In genomic region chr9:111270606-111271005, GRCm38 (mm10) we compare ENCODE assay signal across 7 mouse cellular contexts. TPM values are rescaled to one million over a fixed set of nuclear protein-coding genes. Genes with fewer than 3 reads are reported as not detected.
A peak's percentile ranks its signal among the peaks of the same experiment; 100 is the strongest.
DNase-seq lines count a peak whose midpoint lies in the region; ATAC-seq lines count a peak whose summit lies in the region.

No protein-coding gene starts in this region.

- no peaks in the 10 kb centered on the region for H3K9me3 ChIP-seq in lung, embryonic 16.5 days (ENCODE audit: control insufficient read depth, low read length)
- H3K9me3 ChIP-seq in forebrain, embryonic 11.5 days (ENCODE audit: control insufficient read depth, low read length), result no peaks in the 10 kb centered on the region
- no peaks in the 10 kb centered on the region for H3K9me3 ChIP-seq in limb, embryonic 13.5 days
- no peaks in the 10 kb centered on the region for H3K9me3 ChIP-seq in stomach, embryonic 14.5 days (ENCODE audit: control insufficient read depth, low read depth, low read length)

- peaks cover 3% of the 10 kb centered on the region; the same call in 1 of the 2 replicates for H3K36me3 ChIP-seq in lung, embryonic 16.5 days (ENCODE audit: control insufficient read depth, insufficient read depth, low read length)
- H3K36me3 ChIP-seq in forebrain, embryonic 11.5 days (ENCODE audit: control insufficient read depth, insufficient read depth, low read length), result no peaks in the 10 kb centered on the region; the same call in 1 of the 2 replicates
- peaks cover 31% of the 10 kb centered on the region for H3K36me3 ChIP-seq in limb, embryonic 13.5 days
- H3K36me3 ChIP-seq in stomach, embryonic 14.5 days (ENCODE audit: control insufficient read depth, insufficient read depth, low read length), result peaks cover 13% of the 10 kb centered on the region; the same call in 1 of the 2 replicates

- no peaks in the 10 kb centered on the region for H3K27me3 ChIP-seq in lung, embryonic 16.5 days (ENCODE audit: control insufficient read depth, insufficient read depth, low read depth, low read length)
- H3K27me3 ChIP-seq in forebrain, embryonic 11.5 days (ENCODE audit: control insufficient read depth, insufficient read depth, low read length), result no peaks in the 10 kb centered on the region
- H3K27me3 ChIP-seq in limb, embryonic 13.5 days, result no peaks in the 10 kb centered on the region
- no peaks in the 10 kb centered on the region for H3K27me3 ChIP-seq in stomach, embryonic 14.5 days (ENCODE audit: control insufficient read depth, insufficient read depth, low read length)

- DNase-seq in lung, adult 18-20 months, result no peak
- no peak for DNase-seq in forebrain, embryonic 11.5 days (ENCODE audit: low spot score)
- no peak for DNase-seq in frontal cortex, postnatal 25 days (ENCODE audit: low spot score in 2 of 2)
- DNase-seq in layer of hippocampus, adult 11-12 months (ENCODE audit: low spot score), result no peak

- ATAC-seq in lung, embryonic 16.5 days (ENCODE audit: low read depth), result no peak
- no peak for ATAC-seq in forebrain, embryonic 11.5 days (replicated peaks; ENCODE audit: low FRiP score)
- ATAC-seq in limb, embryonic 13.5 days (ENCODE audit: low FRiP score, low read depth), result no peak
- no peak for ATAC-seq in stomach, embryonic 14.5 days (ENCODE audit: insufficient number of reproducible peaks, insufficient read depth, low FRiP score, low read depth)

- peak overlapping the region; percentile 93 for H3K27ac ChIP-seq in lung, embryonic 16.5 days (ENCODE audit: low read length)
- peak overlapping the region; percentile 90; the same call in 1 of the 2 replicates for H3K27ac ChIP-seq in forebrain, embryonic 11.5 days (ENCODE audit: low read depth, low read length)
- peak overlapping the region; percentile 95 for H3K27ac ChIP-seq in limb, embryonic 13.5 days
- peak overlapping the region; percentile 94 for H3K27ac ChIP-seq in stomach, embryonic 14.5 days (ENCODE audit: low read length)

- peak overlapping the region; percentile 92 for H3K4me3 ChIP-seq in lung, embryonic 16.5 days (ENCODE audit: low read length)
- peak overlapping the region; percentile 83 for H3K4me3 ChIP-seq in forebrain, embryonic 11.5 days (ENCODE audit: low read depth, low read length)
- H3K4me3 ChIP-seq in limb, embryonic 13.5 days, result peak overlapping the region; percentile 91
- peak overlapping the region; percentile 93 for H3K4me3 ChIP-seq in stomach, embryonic 14.5 days (ENCODE audit: low read depth, low read length)

- peak overlapping the region; percentile 76 for H3K4me2 ChIP-seq in lung, embryonic 16.5 days (ENCODE audit: low read depth, low read length)
- peak overlapping the region; percentile 65 for H3K4me2 ChIP-seq in forebrain, embryonic 11.5 days (ENCODE audit: low read depth, low read length, severe bottlenecking)
- H3K4me2 ChIP-seq in limb, embryonic 13.5 days (replicated peaks), result peak overlapping the region; percentile 76
- peak overlapping the region; percentile 80 for H3K4me2 ChIP-seq in stomach, embryonic 14.5 days (replicated peaks; ENCODE audit: low read depth, low read length)

- peak overlapping the region; percentile 93 for H3K9ac ChIP-seq in lung, embryonic 16.5 days (ENCODE audit: low read length)
- H3K9ac ChIP-seq in forebrain, embryonic 11.5 days (ENCODE audit: low read length), result peak overlapping the region; percentile 89
- H3K9ac ChIP-seq in limb, embryonic 13.5 days, result peak overlapping the region; percentile 84
- H3K9ac ChIP-seq in stomach, embryonic 14.5 days (replicated peaks; ENCODE audit: low read depth, low read length), result peak overlapping the region; percentile 72

- 7% methylated on average over 5 of the region's 5 CpGs for WGBS in lung, embryonic 16.5 days
- 15% methylated on average over 5 of the region's 5 CpGs for WGBS in forebrain, embryonic 11.5 days
- WGBS in limb, embryonic 13.5 days, result 20% methylated on average over 5 of the region's 5 CpGs
- WGBS in stomach, embryonic 14.5 days, result 10% methylated on average over 5 of the region's 5 CpGs

- peaks cover 30% of the 10 kb centered on the region for H3K4me1 ChIP-seq in lung, embryonic 16.5 days (replicated peaks; ENCODE audit: control insufficient read depth, insufficient read depth, low read length)
- H3K4me1 ChIP-seq in forebrain, embryonic 11.5 days (replicated peaks; ENCODE audit: control insufficient read depth, insufficient read depth, low read length), result peaks cover 10% of the 10 kb centered on the region; the same call in 1 of the 2 replicates
- H3K4me1 ChIP-seq in limb, embryonic 13.5 days, result peaks cover 35% of the 10 kb centered on the region
- H3K4me1 ChIP-seq in stomach, embryonic 14.5 days (ENCODE audit: control insufficient read depth, insufficient read depth, low read length), result peaks cover 26% of the 10 kb centered on the region

RNA-seq across cellular contexts. Expression of gene Mlh1, which starts 1.0 kb away (rescaled TPM):
- polyA plus RNA-seq in lung, embryonic 16.5 days (2015; fragmentation: Nextera tagmentation; extraction: Ambion mirVana), result 35.0 and 37.3 TPM in 2 replicates
- polyA plus RNA-seq in forebrain, embryonic 11.5 days (2014; fragmentation: Nextera tagmentation; extraction: Ambion mirVana), result 54.7 and 57.9 TPM in 2 replicates
- 35.8 and 40.0 TPM in 2 replicates for polyA plus RNA-seq in limb, embryonic 13.5 days (2015; fragmentation: Nextera tagmentation; extraction: Ambion mirVana)
- polyA plus RNA-seq in stomach, embryonic 14.5 days (2014; fragmentation: Nextera tagmentation; extraction: Ambion mirVana), result 38.0 and 39.1 TPM in 2 replicates

RNA-seq across cellular contexts. Expression of gene Epm2aip1, which starts 1.1 kb away (rescaled TPM):
- 24.2 and 24.4 TPM in 2 replicates for polyA plus RNA-seq in lung, embryonic 16.5 days (2015; fragmentation: Nextera tagmentation; extraction: Ambion mirVana)
- 44.5 and 45.6 TPM in 2 replicates for polyA plus RNA-seq in forebrain, embryonic 11.5 days (2014; fragmentation: Nextera tagmentation; extraction: Ambion mirVana)
- 32.4 and 39.3 TPM in 2 replicates for polyA plus RNA-seq in limb, embryonic 13.5 days (2015; fragmentation: Nextera tagmentation; extraction: Ambion mirVana)
- 43.7 and 48.2 TPM in 2 replicates for polyA plus RNA-seq in stomach, embryonic 14.5 days (2014; fragmentation: Nextera tagmentation; extraction: Ambion mirVana)

RNA-seq across cellular contexts. Expression of gene Trank1, which starts 40.9 kb away (rescaled TPM):
- polyA plus RNA-seq in lung, embryonic 16.5 days (2015; fragmentation: Nextera tagmentation; extraction: Ambion mirVana), result 0.18 TPM in 2 replicates
- polyA plus RNA-seq in forebrain, embryonic 11.5 days (2014; fragmentation: Nextera tagmentation; extraction: Ambion mirVana), result 0.92 and 1.0 TPM in 2 replicates
- polyA plus RNA-seq in limb, embryonic 13.5 days (2015; fragmentation: Nextera tagmentation; extraction: Ambion mirVana), result 0.32 and 0.34 TPM in 2 replicates
- 0.10 and 0.20 TPM in 2 replicates for polyA plus RNA-seq in stomach, embryonic 14.5 days (2014; fragmentation: Nextera tagmentation; extraction: Ambion mirVana)
